Mouse (Mus musculus) megakaryocyte, adult 5-6 weeks (primary cell): ENCODE results near the gene Kif16b. TPM values are rescaled to one million over a fixed set of nuclear protein-coding genes. Genes with fewer than 3 reads are reported as not detected.

Experiments
- ATAC-seq: 2 replicates; pipeline ENCODE4 v1.8.0; 2016; ENCODE audit warnings: mild to moderate bottlenecking, inconsistent platforms; ENCODE audit not compliant: poor library complexity, severe bottlenecking
- total RNA-seq, 2 experiments: library from RNA; stranded (forward) in 1 of 2; stranded (reverse) in 1 of 2; fragments of 153-499, 151-499 nt in 1 of 2; fragments of 221-1000, 200-1000 nt in 1 of 2; gene quantifications; 2 replicates each; pipeline versions ENCODE4 v1.2.3 to v1.2.4; 2015 to 2017

Kif16b gene
- total RNA-seq, 2 experiments from 2014 or later = 15.1 to 16.4 TPM

GRCm38 (mm10) chr2:142738488-142738887 is 162.8 kb downstream of the Kif16b start:
- no peak for ATAC-seq

GRCm38 (mm10) chr2:142735691-142736090 is 165.6 kb downstream of the Kif16b start:
- no peak for ATAC-seq

- ATAC-seq = no peak
Measured at GRCm38 (mm10) chr2:142734046-142734445, 167.3 kb downstream of the Kif16b start.

- no peak for ATAC-seq
Measured at GRCm38 (mm10) chr2:142732370-142732769, 169.0 kb downstream of the Kif16b start.

GRCm38 (mm10) chr2:142731778-142732092 is 169.6 kb downstream of the Kif16b start:
- no peak for ATAC-seq

- ATAC-seq = no peak
Measured at GRCm38 (mm10) chr2:142731016-142731777, 170.1 kb downstream of the Kif16b start.

- ATAC-seq = no peak
Measured at GRCm38 (mm10) chr2:142724215-142725001, 176.9 kb downstream of the Kif16b start.

GRCm38 (mm10) chr2:142720174-142720573 is 181.2 kb downstream of the Kif16b start:
- no peak for ATAC-seq

- ATAC-seq = no peak
Measured at GRCm38 (mm10) chr2:142718998-142719397, 182.3 kb downstream of the Kif16b start.

GRCm38 (mm10) chr2:142717591-142717990 is 183.7 kb downstream of the Kif16b start:
- no peak for ATAC-seq

- no peak for ATAC-seq
Measured at GRCm38 (mm10) chr2:142715912-142716260, 185.4 kb downstream of the Kif16b start.

GRCm38 (mm10) chr2:142715186-142715911 is 186.0 kb downstream of the Kif16b start:
- no peak for ATAC-seq

GRCm38 (mm10) chr2:142712727-142713126 is 188.6 kb downstream of the Kif16b start:
- ATAC-seq = 0 out of 2 replicates have a peak, but pooled peaks have one; percentile 30

- ATAC-seq = no peak
Measured at GRCm38 (mm10) chr2:142709326-142709725, 192.0 kb downstream of the Kif16b start.

GRCm38 (mm10) chr2:142700689-142701088 is 200.6 kb downstream of the Kif16b start:
- ATAC-seq = no peak

- no peak for ATAC-seq
Measured at GRCm38 (mm10) chr2:142698650-142699049, 202.7 kb downstream of the Kif16b start.

GRCm38 (mm10) chr2:142694936-142695331 is 206.4 kb downstream of the Kif16b start:
- ATAC-seq = no peak

- ATAC-seq = no peak
Measured at GRCm38 (mm10) chr2:142694019-142694935, 207.1 kb downstream of the Kif16b start.

- no peak for ATAC-seq
Measured at GRCm38 (mm10) chr2:142693461-142693860, 207.9 kb downstream of the Kif16b start.

- ATAC-seq = no peak
Measured at GRCm38 (mm10) chr2:142689496-142689895, 211.8 kb downstream of the Kif16b start.
